Mouse (Mus musculus) megakaryocyte, embryonic 14.5 days (primary cell): ENCODE data around the gene Uxt.

Experiments used
- FLI1 ChIP-seq: IDR thresholded peaks from 2 replicates; pipeline ENCODE4 v1.6.1; 2012; ENCODE audit warnings: low read length, inconsistent platforms, mixed read lengths
- GATA1 ChIP-seq: IDR thresholded peaks from 3 replicates; pipeline ENCODE4 v1.6.1; 2012; ENCODE audit warnings: mixed read lengths, low read length, inconsistent platforms, borderline replicate concordance

- TF ChIP-seq GATA1 (no peak), FLI1 (no peak)
Measured at GRCm38 (mm10) chrX:20946055-20946454, 15.8 kb downstream of the Uxt start.
